Mouse (Mus musculus): ENCODE results near the gene Piezo1.

DNA sequence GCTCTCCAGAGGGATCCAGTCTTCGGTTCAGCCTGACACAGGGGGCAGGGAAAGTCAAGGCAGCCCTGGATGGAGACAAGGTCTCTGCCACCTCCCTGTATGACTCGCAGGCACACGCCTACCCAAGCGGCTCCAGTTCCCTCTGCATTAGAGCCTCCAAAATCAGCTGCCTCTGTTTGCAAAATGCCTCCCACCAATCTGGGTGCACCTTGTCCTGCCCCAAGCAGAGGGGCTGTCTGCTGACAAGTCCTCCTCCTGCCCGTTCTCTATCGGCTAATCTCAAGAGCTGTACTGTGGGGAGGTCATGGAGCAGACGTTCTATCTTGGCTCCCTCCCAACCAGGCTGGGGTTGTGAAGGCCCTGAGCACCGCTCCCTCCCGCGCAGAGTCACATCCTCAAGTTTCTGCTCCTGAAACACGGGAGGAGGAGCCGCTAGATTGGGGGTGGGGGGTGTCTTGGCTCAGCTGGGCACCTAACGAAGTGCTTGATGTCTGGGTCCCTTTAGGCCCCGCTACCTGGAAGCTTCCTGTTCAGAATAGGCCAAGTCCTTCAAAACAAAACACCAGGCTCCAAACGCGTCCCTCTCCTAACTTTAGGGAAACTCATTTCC lies 76.1 kb downstream of the Piezo1 start:
- TF ChIP-seq CTCF (IDR thresholded peaks at IDR 0.05; ENCODE audit: insufficient read depth, low read depth, low read length) (no peak), POLR2A (IDR thresholded peaks at IDR 0.05; ENCODE audit: insufficient read depth, low read depth, low read length) (no peak)

All from olfactory bulb, adult 2 months (tissue).